Mouse (Mus musculus): ENCODE measurements around the gene Tubb2b. TPM values are rescaled to one million over a fixed set of nuclear protein-coding genes. Genes with fewer than 3 reads are reported as not detected.

The Tubb2b gene
- polyA plus RNA-seq, 1 experiment from 2014 or later, result 56.8 TPM

DNA sequence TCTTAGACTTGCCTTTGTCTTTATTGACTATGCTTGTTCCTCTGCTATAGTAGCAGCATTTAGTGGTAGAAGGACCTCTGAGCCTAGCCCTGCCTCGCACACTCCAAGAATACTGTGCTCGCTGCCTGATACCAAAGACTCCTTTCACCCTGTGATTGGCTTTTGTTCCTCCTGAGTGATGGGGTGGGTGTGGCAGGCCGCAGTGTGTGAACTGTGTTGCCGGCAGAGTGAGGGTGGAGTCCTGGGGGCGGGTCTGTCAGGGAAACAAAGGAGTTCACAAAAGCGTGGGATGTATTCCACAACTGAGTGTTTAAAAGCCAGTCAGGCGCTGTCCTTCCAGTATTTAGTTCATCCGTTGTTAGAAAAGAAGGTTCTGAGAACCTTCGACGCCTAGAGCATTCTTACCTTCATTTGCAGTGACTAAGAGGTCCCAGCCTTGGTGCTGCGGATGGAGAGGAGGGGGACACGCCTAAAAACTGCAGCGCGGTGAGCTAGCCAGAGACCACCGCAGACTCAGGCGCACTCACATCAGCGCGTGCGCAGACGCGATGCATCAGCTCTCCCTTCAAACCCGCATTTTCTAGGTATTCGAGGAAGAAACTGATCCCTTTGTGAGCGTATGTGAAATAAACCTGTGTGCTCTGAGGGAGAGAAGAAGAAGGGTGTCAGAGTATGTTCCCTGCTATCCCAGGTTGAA lies 893 bp upstream of the Tubb2b start:
- Histone ChIP-seq H3K9ac (ENCODE audit: low read length) (peak overlapping the region; percentile 87), H3K4me3 (ENCODE audit: low read length) (peak overlapping the region; percentile 83)
- under 1% methylated on average over 24 of the region's 24 CpGs for WGBS

GRCm38 (mm10) chr13:34129485-34130225 lies 611 bp downstream of the Tubb2b start:
- Histone ChIP-seq H3K4me2 (ENCODE audit: low read depth, low read length) (peak overlapping the region; percentile 80), H3K4me3 (ENCODE audit: low read length) (peak overlapping the region; percentile 83), H3K9me3 (replicated peaks; ENCODE audit: control insufficient read depth, low read length) (no peaks in the 10 kb centered on the region), H3K27ac (ENCODE audit: low read length) (peak overlapping the region; percentile 92), H3K27me3 (ENCODE audit: control insufficient read depth, insufficient read depth, low read length) (peaks cover 3% of the 10 kb centered on the region), H3K36me3 (ENCODE audit: control insufficient read depth, insufficient read depth) (no peaks in the 10 kb centered on the region), H3K9ac (ENCODE audit: low read length) (peak overlapping the region; percentile 87), H3K4me1 (ENCODE audit: control insufficient read depth, insufficient read depth, low read length) (peaks cover 20% of the 10 kb centered on the region)
- no peak; the same call in 1 of the 2 replicates for ATAC-seq (replicated peaks; ENCODE audit: extremely low read depth, insufficient read depth, low FRiP score)
- under 1% methylated on average over 31 of the region's 31 CpGs for WGBS

More for the DNA sequence above, 893 bp upstream of the Tubb2b start:
- ATAC-seq (replicated peaks; ENCODE audit: extremely low read depth, insufficient read depth, low FRiP score), result peak; percentile 67
- H3K4me2 ChIP-seq (ENCODE audit: low read depth, low read length), result peak overlapping the region; percentile 80
- H3K27me3 ChIP-seq (ENCODE audit: control insufficient read depth, insufficient read depth, low read length), result peaks cover 3% of the 10 kb centered on the region
- no peaks in the 10 kb centered on the region for H3K9me3 ChIP-seq (replicated peaks; ENCODE audit: control insufficient read depth, low read length)
- H3K27ac ChIP-seq (ENCODE audit: low read length), result peak overlapping the region; percentile 92
- H3K36me3 ChIP-seq (ENCODE audit: control insufficient read depth, insufficient read depth), result no peaks in the 10 kb centered on the region
- peaks cover 18% of the 10 kb centered on the region for H3K4me1 ChIP-seq (ENCODE audit: control insufficient read depth, insufficient read depth, low read length)

GRCm38 (mm10) chr13:34128276-34129114 lies 1.8 kb downstream of the Tubb2b start:
- peaks cover 20% of the 10 kb centered on the region for H3K4me1 ChIP-seq (ENCODE audit: control insufficient read depth, insufficient read depth, low read length)
- H3K4me3 ChIP-seq (ENCODE audit: low read length), result peak overlapping the region; percentile 83
- H3K36me3 ChIP-seq (ENCODE audit: control insufficient read depth, insufficient read depth), result no peaks in the 10 kb centered on the region
- H3K27ac ChIP-seq (ENCODE audit: low read length), result no peak overlapping the region
- H3K27me3 ChIP-seq (ENCODE audit: control insufficient read depth, insufficient read depth, low read length), result peaks cover under 1% of the 10 kb centered on the region; the same call in 1 of the 2 replicates
- WGBS, result 79% methylated on average over 9 of the region's 9 CpGs
- H3K9me3 ChIP-seq (replicated peaks; ENCODE audit: control insufficient read depth, low read length), result no peaks in the 10 kb centered on the region
- H3K9ac ChIP-seq (ENCODE audit: low read length), result no peak overlapping the region
- ATAC-seq (replicated peaks; ENCODE audit: extremely low read depth, insufficient read depth, low FRiP score), result no peak
- peak overlapping the region; percentile 80 for H3K4me2 ChIP-seq (ENCODE audit: low read depth, low read length)

GRCm38 (mm10) chr13:34125711-34126110 lies 4.6 kb downstream of the Tubb2b start:
- H3K27me3 ChIP-seq (ENCODE audit: control insufficient read depth, insufficient read depth, low read length), result no peaks in the 10 kb centered on the region
- WGBS, result 56% methylated on average over 4 of the region's 4 CpGs
- no peak for ATAC-seq (replicated peaks; ENCODE audit: extremely low read depth, insufficient read depth, low FRiP score)
- H3K4me3 ChIP-seq (ENCODE audit: low read length), result no peak overlapping the region
- H3K4me2 ChIP-seq (ENCODE audit: low read depth, low read length), result 0 out of 2 replicates have a peak overlapping the region, but pooled peaks have one; percentile 13
- H3K36me3 ChIP-seq (ENCODE audit: control insufficient read depth, insufficient read depth), result no peaks in the 10 kb centered on the region
- H3K9me3 ChIP-seq (replicated peaks; ENCODE audit: control insufficient read depth, low read length), result no peaks in the 10 kb centered on the region
- peaks cover 7% of the 10 kb centered on the region for H3K4me1 ChIP-seq (ENCODE audit: control insufficient read depth, insufficient read depth, low read length)
- no peak overlapping the region for H3K9ac ChIP-seq (ENCODE audit: low read length)
- H3K27ac ChIP-seq (ENCODE audit: low read length), result no peak overlapping the region

- no peaks in the 10 kb centered on the region for H3K27me3 ChIP-seq (ENCODE audit: control insufficient read depth, insufficient read depth, low read length)
- H3K9ac ChIP-seq (ENCODE audit: low read length), result no peak overlapping the region
- ATAC-seq (replicated peaks; ENCODE audit: extremely low read depth, insufficient read depth, low FRiP score), result no peak
- WGBS, result 92% methylated on average over 2 of the region's 2 CpGs
- no peak overlapping the region for H3K4me2 ChIP-seq (ENCODE audit: low read depth, low read length)
- H3K9me3 ChIP-seq (replicated peaks; ENCODE audit: control insufficient read depth, low read length), result no peaks in the 10 kb centered on the region
- H3K4me1 ChIP-seq (ENCODE audit: control insufficient read depth, insufficient read depth, low read length), result peaks cover 2% of the 10 kb centered on the region
- no peak overlapping the region for H3K27ac ChIP-seq (ENCODE audit: low read length)
- no peaks in the 10 kb centered on the region for H3K36me3 ChIP-seq (ENCODE audit: control insufficient read depth, insufficient read depth)
- no peak overlapping the region for H3K4me3 ChIP-seq (ENCODE audit: low read length)
These were observed 9.7 kb downstream of the Tubb2b start for GRCm38 (mm10) chr13:34120536-34120935.

DNA sequence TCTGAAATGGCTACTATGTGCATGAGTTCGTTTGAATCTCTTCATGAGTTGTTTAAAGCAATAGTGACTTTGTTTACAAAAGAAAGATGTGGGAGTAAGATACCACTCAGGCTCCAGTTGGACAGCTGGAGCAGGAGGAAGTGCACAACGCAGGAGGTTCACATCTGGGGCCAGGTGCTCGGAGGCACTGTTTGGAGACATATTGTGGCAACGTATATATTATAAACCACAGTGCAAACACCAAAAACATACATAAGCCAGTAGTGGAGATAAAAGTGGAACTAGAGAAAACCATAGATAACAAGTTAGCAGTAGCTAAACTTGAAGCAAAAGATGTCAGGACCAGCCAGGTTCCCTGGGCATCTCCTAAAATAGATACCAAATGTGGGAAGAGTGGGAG lies 10.9 kb downstream of the Tubb2b start:
- no peak overlapping the region for H3K4me2 ChIP-seq (ENCODE audit: low read depth, low read length)
- H3K27me3 ChIP-seq (ENCODE audit: control insufficient read depth, insufficient read depth, low read length), result no peaks in the 10 kb centered on the region
- H3K4me3 ChIP-seq (ENCODE audit: low read length), result no peak overlapping the region
- peaks cover 2% of the 10 kb centered on the region; the same call in 1 of the 2 replicates for H3K4me1 ChIP-seq (ENCODE audit: control insufficient read depth, insufficient read depth, low read length)
- no peak overlapping the region for H3K27ac ChIP-seq (ENCODE audit: low read length)
- WGBS, result 63% methylated on average over 4 of the region's 4 CpGs
- no peaks in the 10 kb centered on the region for H3K36me3 ChIP-seq (ENCODE audit: control insufficient read depth, insufficient read depth)
- H3K9ac ChIP-seq (ENCODE audit: low read length), result no peak overlapping the region
- no peak for ATAC-seq (replicated peaks; ENCODE audit: extremely low read depth, insufficient read depth, low FRiP score)
- H3K9me3 ChIP-seq (replicated peaks; ENCODE audit: control insufficient read depth, low read length), result no peaks in the 10 kb centered on the region

DNA sequence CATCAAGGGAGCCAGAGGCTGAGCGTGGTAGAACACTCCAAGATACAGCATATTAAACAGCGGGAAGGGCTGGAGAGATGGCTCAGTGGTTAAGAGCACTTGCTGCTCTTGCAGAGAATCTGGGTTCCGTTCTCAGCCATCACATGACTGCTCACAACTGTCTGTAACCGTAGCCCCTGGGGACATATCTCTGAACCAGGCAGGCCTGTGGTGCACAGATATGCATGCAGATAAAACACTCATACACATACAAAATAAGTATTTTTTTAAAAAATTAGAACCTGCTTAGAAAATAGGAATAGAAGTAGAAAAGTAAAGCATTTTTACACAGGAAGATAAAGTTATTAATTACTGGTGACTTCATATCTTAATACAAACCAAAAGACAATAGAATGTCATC lies 11.4 kb downstream of the Tubb2b start:
- Histone ChIP-seq H3K4me3 (ENCODE audit: low read length) (no peak overlapping the region), H3K9ac (ENCODE audit: low read length) (no peak overlapping the region), H3K27ac (ENCODE audit: low read length) (peak overlapping the region; percentile 15; the same call in 1 of the 2 replicates), H3K4me1 (ENCODE audit: control insufficient read depth, insufficient read depth, low read length) (peaks cover 2% of the 10 kb centered on the region; the same call in 1 of the 2 replicates), H3K9me3 (replicated peaks; ENCODE audit: control insufficient read depth, low read length) (no peaks in the 10 kb centered on the region), H3K27me3 (ENCODE audit: control insufficient read depth, insufficient read depth, low read length) (no peaks in the 10 kb centered on the region), H3K36me3 (ENCODE audit: control insufficient read depth, insufficient read depth) (no peaks in the 10 kb centered on the region), H3K4me2 (ENCODE audit: low read depth, low read length) (no peak overlapping the region)
- no peak for ATAC-seq (replicated peaks; ENCODE audit: extremely low read depth, insufficient read depth, low FRiP score)
- WGBS, result 46% methylated on average over 4 of the region's 4 CpGs

GRCm38 (mm10) chr13:34116508-34116907 lies 13.8 kb downstream of the Tubb2b start:
- Histone ChIP-seq H3K4me3 (ENCODE audit: low read length) (no peak overlapping the region), H3K9ac (ENCODE audit: low read length) (no peak overlapping the region), H3K4me1 (ENCODE audit: control insufficient read depth, insufficient read depth, low read length) (peaks cover 2% of the 10 kb centered on the region; the same call in 1 of the 2 replicates), H3K9me3 (replicated peaks; ENCODE audit: control insufficient read depth, low read length) (no peaks in the 10 kb centered on the region), H3K36me3 (ENCODE audit: control insufficient read depth, insufficient read depth) (no peaks in the 10 kb centered on the region), H3K27me3 (ENCODE audit: control insufficient read depth, insufficient read depth, low read length) (no peaks in the 10 kb centered on the region), H3K4me2 (ENCODE audit: low read depth, low read length) (no peak overlapping the region), H3K27ac (ENCODE audit: low read length) (no peak overlapping the region)
- WGBS, result 65% methylated on average over 6 of the region's 6 CpGs
- ATAC-seq (replicated peaks; ENCODE audit: extremely low read depth, insufficient read depth, low FRiP score), result no peak
